24 mouse cellular contexts compared by ENCODE assay signal in the genomic region with DNA sequence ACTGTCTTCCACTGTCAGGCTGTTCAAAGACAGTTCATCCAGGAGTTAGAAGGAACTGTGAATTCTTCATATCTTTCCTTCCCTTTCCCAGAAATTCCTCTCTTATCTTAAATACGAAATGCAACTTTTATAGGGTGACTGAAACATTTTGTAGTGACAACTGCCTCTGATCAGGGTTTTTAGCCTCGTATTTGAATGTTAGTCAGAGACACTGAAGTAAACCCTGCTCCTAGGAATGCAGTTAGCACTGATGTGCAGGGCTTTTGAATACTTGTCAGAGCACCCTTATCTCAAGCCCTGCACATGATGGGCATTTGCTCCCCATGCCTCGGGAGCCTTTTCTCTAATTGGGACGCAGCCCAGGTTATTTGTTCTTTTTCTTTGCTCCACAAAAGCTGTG. TPM values are rescaled to one million over a fixed set of nuclear protein-coding genes. Genes with fewer than 3 reads are reported as not detected.
A peak's percentile ranks its signal among the peaks of the same experiment; 100 is the strongest.
DNase-seq lines count a peak whose midpoint lies in the region; ATAC-seq and TF ChIP-seq lines count a peak whose summit lies in the region.
"Had no signal": no experiment of that assay in that cellular context is flagged by ENCODE, and none has a peak within 500 bp of the region (broad histone marks: within the 10 kb centered on the region; RNA-seq: fewer than 3 reads in every experiment).

No protein-coding gene starts in this region.

- no peak overlapping the region for H3K27ac ChIP-seq in heart, embryonic 11.5 days (ENCODE audit: low read depth, low read length)
- H3K27ac ChIP-seq in lung, embryonic 14.5 days (ENCODE audit: low read depth): no peak overlapping the region
- H3K27ac ChIP-seq: embryonic facial prominence, embryonic 10.5 days; embryonic facial prominence, embryonic 12.5 days; forebrain, embryonic 13.5 days; forebrain, embryonic 15.5 days had no signal

- no peak overlapping the region for H3K4me3 ChIP-seq in heart, embryonic 11.5 days (ENCODE audit: low read depth, low read length)
- H3K4me3 ChIP-seq in lung, embryonic 14.5 days (ENCODE audit: low read depth, low read length): no peak overlapping the region
- H3K4me3 ChIP-seq: embryonic facial prominence, embryonic 10.5 days; embryonic facial prominence, embryonic 12.5 days; forebrain, embryonic 13.5 days; forebrain, embryonic 15.5 days had no signal

- 0 out of 2 replicates have a peak, but pooled peaks cover 2% of the 10 kb centered on the region for H3K4me1 ChIP-seq in heart, embryonic 11.5 days (ENCODE audit: control insufficient read depth, insufficient read depth, low read length)
- H3K4me1 ChIP-seq in lung, embryonic 14.5 days (ENCODE audit: insufficient read depth): no peaks in the 10 kb centered on the region
- H3K4me1 ChIP-seq: embryonic facial prominence, embryonic 10.5 days; embryonic facial prominence, embryonic 12.5 days; forebrain, embryonic 13.5 days; forebrain, embryonic 15.5 days had no signal

- no peak overlapping the region for H3K4me2 ChIP-seq in heart, embryonic 11.5 days
- H3K4me2 ChIP-seq in lung, embryonic 14.5 days: no peak overlapping the region
- H3K4me2 ChIP-seq: embryonic facial prominence, embryonic 12.5 days; forebrain, embryonic 13.5 days; forebrain, embryonic 15.5 days had no signal

- no peak for TF ChIP-seq CTCF in lung, embryonic 14.5 days (IDR thresholded peaks at IDR 0.05; ENCODE audit: low read depth)

- H3K36me3 ChIP-seq in heart, embryonic 11.5 days (ENCODE audit: control insufficient read depth, insufficient read depth, low read length): 0 out of 2 replicates have a peak, but pooled peaks cover 4% of the 10 kb centered on the region
- H3K36me3 ChIP-seq in lung, embryonic 14.5 days (ENCODE audit: insufficient read depth): peaks cover 40% of the 10 kb centered on the region

- peak; percentile 86 for DNase-seq in heart, adult 11 months
- DNase-seq in lung, embryonic 14.5 days: peak; percentile 79
- DNase-seq in lung, postnatal 25 days (ENCODE audit: low spot score): no peak
- DNase-seq in urinary bladder, postnatal 14 days (ENCODE audit: low spot score): peak; percentile 15
- DNase-seq in urinary bladder, postnatal 25 days (ENCODE audit: low spot score): no peak
- peak; percentile 2 for DNase-seq in mesoderm, embryonic 11.5 days (ENCODE audit: low read depth, low spot score)
- no peak for DNase-seq in spleen, postnatal 14 days (ENCODE audit: low spot score in 2 of 2)
- DNase-seq: adrenal gland, adult 8-10 months; adrenal gland, postnatal 14 days; adrenal gland, postnatal 36 days; B cell, adult 2 months; cerebellum, adult 11-12 months; cerebellum, adult 2 months; cerebellum, adult 9-10 months; cerebellum, postnatal 10 days; cerebellum, postnatal 25 days had no signal

- H3K9me3 ChIP-seq in heart, embryonic 11.5 days (replicated peaks; ENCODE audit: control insufficient read depth, low read length): no peaks in the 10 kb centered on the region
- H3K9me3 ChIP-seq in lung, embryonic 14.5 days (ENCODE audit: low read depth, low read length): no peaks in the 10 kb centered on the region
- H3K9me3 ChIP-seq: embryonic facial prominence, embryonic 10.5 days; embryonic facial prominence, embryonic 12.5 days; forebrain, embryonic 13.5 days; forebrain, embryonic 15.5 days; G1E had no signal

- H3K27me3 ChIP-seq in heart, embryonic 11.5 days (ENCODE audit: control insufficient read depth, insufficient read depth, low read length): no peaks in the 10 kb centered on the region
- H3K27me3 ChIP-seq in lung, embryonic 14.5 days (ENCODE audit: insufficient read depth, low read length): no peaks in the 10 kb centered on the region
- H3K27me3 ChIP-seq: CH12.LX; embryonic facial prominence, embryonic 12.5 days; forebrain, embryonic 13.5 days; forebrain, embryonic 15.5 days had no signal

- ATAC-seq in heart, embryonic 11.5 days (replicated peaks; ENCODE audit: insufficient number of reproducible peaks, low FRiP score, low TSS enrichment): no peak
- ATAC-seq in lung, embryonic 14.5 days (ENCODE audit: insufficient read depth): peak; percentile 84
- ATAC-seq: CD4-positive, CD25-positive, alpha-beta regulatory T cell, adult 4 months; forebrain, embryonic 13.5 days; forebrain, embryonic 15.5 days had no signal

- WGBS in heart, embryonic 11.5 days (ENCODE audit: insufficient replicate concordance): 26% methylated on average over 4 of the region's 4 CpGs
- WGBS in lung, embryonic 14.5 days: 34% methylated on average over 4 of the region's 4 CpGs

- H3K9ac ChIP-seq in heart, embryonic 11.5 days (ENCODE audit: low read depth, low read length): no peak overlapping the region
- no peak overlapping the region for H3K9ac ChIP-seq in lung, embryonic 14.5 days
- H3K9ac ChIP-seq: embryonic facial prominence, embryonic 12.5 days; forebrain, embryonic 13.5 days; forebrain, embryonic 15.5 days had no signal

RNA-seq across cellular contexts. Expression of gene Tax1bp1, which starts 16.8 kb away (rescaled TPM):
- 92.5 and 100 TPM in 2 replicates for polyA plus RNA-seq in heart, embryonic 11.5 days (2014; fragmentation: Nextera tagmentation; extraction: Ambion mirVana)
- 133 and 147 TPM in 2 replicates for polyA plus RNA-seq in lung, embryonic 14.5 days (2014; fragmentation: Nextera tagmentation; extraction: Ambion mirVana)

Comparison
In these comparisons a context has a peak if more than half of its experiments do, and no peak if none do; other contexts are left out.
1. DNase-seq: peak in heart, adult 11 months (single experiment), lung, embryonic 14.5 days (single experiment), urinary bladder, postnatal 14 days (single experiment) and mesoderm, embryonic 11.5 days (single experiment); none in lung, postnatal 25 days (single experiment), urinary bladder, postnatal 25 days (single experiment) and spleen, postnatal 14 days (0 of 2).